Mouse (Mus musculus) G1E (cell line): ENCODE measurements around the gene Ssbp4.

ENCODE experiments used
- CTCF ChIP-seq: IDR thresholded peaks from 2 replicates; pipeline ENCODE4 v1.5.1; 2012; ENCODE audit warnings: low read depth, low read length, inconsistent platforms, mixed read lengths
- GATA1 ChIP-seq: IDR thresholded peaks from 2 replicates; pipeline ENCODE4 v1.6.1; 2012; ENCODE audit warnings: borderline replicate concordance, low read length, inconsistent platforms, mixed read lengths

DNA sequence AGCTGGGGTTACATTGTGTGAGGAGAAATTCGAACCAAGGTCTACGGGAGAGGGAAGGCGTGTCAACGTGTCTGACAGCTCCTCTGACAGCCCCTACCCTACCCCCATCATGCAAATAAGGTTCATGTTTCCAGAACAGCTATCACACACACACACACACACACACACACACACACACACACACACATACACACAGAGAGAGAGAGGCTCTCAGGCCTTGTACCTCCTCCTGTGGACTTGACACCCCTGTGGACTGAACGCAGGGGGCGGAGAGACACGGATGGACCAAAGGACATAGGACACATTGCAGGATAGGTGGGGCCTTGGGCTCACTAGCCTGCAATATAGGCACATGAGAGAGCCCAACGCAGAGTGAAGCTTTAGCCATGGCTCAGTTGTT lies 28.2 kb upstream of the Ssbp4 start:
- TF ChIP-seq CTCF: no peak
- no peak for TF ChIP-seq GATA1
